Mouse (Mus musculus) neutrophil, adult 5-6 weeks (primary cell): ENCODE results near the gene Hemgn. TPM values are rescaled to one million over a fixed set of nuclear protein-coding genes. Genes with fewer than 3 reads are reported as not detected.
A peak's percentile ranks its signal among the peaks of the same experiment; 100 is the strongest.

Experiments used
- ATAC-seq: fragments of 151-379, 151-347 bp; 2 replicates; pipeline ENCODE4 v1.8.0; 2017; ENCODE audit warnings: mild to moderate bottlenecking, moderate TSS enrichment; ENCODE audit not compliant: insufficient number of reproducible peaks, poor library complexity, low FRiP score, severe bottlenecking; ENCODE audit errors: extremely low read depth
- total RNA-seq: library from RNA; stranded (forward); fragments of 200-1000 nt; gene quantifications from 2 replicates; pipeline ENCODE4 v1.2.3, GENCODE M21; 2017

The Hemgn gene
- total RNA-seq, result 0.47 and 0.74 TPM in 2 replicates

DNA sequence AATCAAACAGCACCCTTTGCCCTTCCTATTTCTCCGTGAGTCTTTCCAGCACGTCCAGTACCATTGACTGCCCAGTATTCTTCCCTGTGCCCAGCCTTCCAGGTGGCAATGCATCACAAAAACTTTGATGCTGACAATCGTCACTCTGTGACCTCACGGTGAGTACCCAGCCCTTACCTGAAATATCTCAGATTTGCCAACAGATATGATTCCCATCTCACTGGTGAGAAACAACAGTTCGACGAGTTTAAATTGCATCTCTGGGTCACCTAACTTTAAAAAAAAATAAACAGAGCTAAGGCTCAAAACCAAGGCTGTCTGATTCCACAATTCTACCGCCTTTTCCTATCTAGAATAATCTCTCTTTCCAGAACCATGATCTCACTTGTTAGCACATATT lies at the start of gene Hemgn:
Hemgn (minus strand) TSS at position 101 of the 400 bp plus-strand sequence.
- no peak for ATAC-seq

DNA sequence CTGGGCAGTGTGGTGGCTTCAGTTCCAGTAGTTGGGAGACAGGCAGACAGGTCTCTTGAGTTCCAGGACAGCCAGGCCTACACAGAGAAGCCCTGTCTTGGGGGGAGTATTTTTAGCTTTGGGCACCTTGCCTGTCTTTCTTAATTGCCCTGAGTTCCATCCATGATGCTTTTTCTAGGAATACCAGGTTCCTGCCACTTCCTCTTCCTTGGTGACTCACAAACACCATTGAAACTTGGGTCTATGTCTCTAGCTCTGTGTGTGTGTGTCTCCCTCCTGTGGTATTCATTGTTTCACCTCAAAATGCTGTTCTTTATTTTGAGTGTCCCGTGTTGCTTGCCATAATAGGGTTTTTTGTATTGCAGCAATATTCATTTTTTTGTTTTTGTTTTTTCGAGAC lies 45.1 kb upstream of the Hemgn start:
- no peak for ATAC-seq

DNA sequence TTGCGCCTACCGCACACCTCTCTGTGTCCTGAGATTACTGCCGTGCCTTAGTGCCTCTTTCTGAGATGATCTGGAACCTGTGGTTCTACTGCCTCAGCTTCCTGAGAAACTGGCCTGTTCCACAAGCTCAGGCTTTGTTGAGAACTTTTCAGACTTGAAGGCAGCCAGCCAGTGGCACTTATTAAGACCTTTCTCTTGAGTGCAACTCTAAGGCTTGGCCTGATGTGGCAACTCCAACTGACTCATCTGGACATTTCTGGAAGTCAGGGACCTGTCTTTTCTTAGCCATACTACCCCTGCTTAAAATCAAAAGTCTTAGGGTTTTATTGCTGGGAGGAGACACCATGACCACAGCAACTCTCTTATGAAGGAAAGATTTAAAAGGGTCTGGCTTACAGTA lies 43.9 kb upstream of the Hemgn start:
- no peak for ATAC-seq

GRCm38 (mm10) chr4:46456762-46457161 lies 43.5 kb upstream of the Hemgn start:
- peak; percentile 44; the same call in 1 of the 2 replicates for ATAC-seq

GRCm38 (mm10) chr4:46454097-46454864 lies 41.0 kb upstream of the Hemgn start:
- ATAC-seq, result no peak

DNA sequence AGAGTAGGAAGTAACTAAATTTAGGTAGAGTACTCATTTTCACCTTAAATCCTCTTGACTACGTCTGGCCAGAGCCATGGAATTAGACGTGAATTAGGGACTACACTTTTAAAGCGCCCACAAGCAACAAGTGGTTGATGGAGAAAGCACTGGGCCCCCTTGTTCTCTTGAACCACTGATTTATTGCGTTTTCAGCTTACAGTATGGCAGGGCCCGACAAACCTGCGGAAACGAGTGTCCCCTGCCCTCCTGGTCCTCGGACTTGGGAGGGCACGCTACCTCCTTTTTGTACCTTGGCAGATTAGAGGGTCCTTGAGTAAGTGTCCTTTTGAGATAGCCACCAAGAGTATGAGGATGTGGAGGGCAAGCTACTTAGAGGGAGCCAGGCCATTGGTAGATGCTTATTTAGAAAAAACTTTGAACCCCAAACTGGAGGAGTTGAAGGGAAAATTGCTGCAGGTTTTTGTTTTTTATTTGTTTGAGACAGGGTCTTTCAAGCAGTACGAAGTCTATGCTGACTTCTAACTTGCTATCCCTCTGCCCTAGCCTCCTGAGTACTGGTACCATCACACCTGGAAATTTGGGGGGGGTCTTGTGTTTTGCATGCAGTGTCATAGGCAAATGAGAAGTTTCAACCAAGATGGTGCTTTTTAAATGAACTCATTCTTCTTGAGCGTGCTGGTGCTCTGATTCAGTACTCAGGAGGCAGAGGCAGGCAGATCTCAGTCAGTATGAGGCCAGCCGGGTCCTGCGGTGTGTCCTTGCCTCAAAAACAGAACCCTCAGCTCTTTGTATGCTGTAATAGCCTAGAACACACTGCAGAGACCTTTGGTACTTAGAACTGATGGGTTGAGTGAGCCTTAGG lies 39.8 kb upstream of the Hemgn start:
- ATAC-seq, result no peak

- no peak for ATAC-seq
Measured at GRCm38 (mm10) chr4:46452481-46452850, 39.2 kb upstream of the Hemgn start.

DNA sequence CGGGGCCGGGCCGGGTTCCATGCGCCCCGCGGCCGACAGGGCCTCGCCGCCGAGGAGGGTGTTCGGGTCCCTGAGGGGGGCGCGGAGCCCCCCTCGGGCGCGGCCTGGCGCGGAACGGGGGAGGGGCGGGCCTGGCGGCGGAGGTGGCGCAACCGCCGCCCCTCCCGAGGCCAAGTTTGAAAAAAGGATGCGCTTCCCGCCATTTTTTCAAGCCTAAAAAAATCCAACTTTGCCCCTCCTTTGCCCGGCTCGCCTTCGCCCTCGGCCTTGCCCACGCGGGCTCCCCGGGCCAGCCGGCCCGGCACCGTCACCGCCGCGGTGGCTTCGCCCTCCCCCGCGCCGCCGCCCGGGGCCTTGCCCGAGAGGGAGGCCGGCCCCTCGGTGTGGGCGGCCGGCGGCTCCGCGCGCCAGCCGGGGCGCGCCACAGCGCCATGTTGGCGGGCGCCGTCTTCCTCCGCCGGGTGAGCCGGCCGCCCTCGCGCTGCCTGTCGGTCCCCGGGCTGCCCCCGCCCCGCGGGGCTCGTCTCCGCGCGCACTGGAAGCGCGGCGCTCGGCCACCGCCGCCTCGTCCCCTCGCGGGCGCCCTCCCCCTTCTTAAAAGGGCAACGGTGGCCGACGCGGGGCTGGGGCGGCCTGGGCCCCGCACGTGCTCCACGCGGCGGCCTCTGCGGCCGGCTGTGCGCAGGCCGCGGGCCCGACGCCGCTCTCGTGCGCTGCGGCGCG lies 38.6 kb upstream of the Hemgn start:
- no peak for ATAC-seq

DNA sequence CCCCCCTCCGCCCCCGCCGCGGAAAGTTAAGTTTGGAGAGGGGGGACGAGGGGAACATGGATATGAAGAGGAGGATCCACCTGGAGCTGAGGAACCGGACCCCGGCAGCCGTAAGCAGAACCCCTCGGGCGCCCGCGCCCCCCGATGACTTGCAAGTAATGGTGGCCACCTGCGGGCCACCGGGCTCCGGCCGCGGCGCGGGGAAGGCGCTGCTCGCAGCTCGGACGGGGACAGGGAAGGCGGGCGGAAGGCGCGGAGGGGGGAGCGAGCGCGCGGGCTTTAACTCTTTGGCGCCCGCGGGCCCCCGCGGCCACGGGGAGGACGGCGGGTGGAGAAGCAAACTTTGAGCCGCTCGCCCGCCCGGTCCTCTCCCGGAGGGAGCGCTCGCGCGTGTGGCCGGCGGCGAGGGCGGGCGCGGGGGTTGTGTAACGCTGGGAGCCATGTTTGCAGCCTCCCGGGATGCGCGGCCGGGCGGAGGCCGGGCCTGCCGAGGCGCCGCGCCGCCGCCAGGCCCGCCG lies 38.0 kb upstream of the Hemgn start:
- no peak for ATAC-seq

DNA sequence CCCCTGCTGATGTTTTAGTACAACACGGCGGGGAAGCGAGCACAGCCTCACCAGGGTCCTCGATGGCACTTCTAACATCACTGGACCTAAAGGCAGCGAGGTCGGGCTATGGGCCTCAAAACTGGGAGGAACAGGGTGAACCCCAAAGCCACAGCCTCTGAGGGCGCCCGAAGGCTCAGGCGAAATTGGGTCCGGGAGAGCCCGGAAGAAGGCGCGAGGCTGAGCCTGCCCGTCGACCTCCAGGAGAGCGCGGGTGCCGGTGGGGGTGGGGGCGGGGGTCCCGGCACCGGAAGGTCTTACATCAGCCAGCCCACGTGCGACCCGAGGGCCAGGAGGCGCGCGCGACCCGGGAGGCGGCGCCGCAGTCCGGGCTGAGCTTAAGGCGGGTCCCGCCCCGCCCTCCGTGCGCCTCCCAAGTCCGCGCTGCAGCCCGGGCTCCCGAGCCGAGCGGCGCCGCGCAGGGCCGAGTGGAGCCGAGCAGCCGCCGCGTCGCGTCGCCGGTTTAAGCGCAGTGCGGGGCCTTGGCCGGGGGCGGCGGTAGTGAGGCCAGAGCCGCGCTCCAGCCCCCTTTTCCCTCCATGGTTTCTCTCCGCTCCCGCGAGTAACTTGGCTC lies 37.3 kb upstream of the Hemgn start, which contains the start of gene Anp32b:
Anp32b (plus strand) TSS at position 384 of the 613 bp plus-strand sequence.
- ATAC-seq, result peak; percentile 77

DNA sequence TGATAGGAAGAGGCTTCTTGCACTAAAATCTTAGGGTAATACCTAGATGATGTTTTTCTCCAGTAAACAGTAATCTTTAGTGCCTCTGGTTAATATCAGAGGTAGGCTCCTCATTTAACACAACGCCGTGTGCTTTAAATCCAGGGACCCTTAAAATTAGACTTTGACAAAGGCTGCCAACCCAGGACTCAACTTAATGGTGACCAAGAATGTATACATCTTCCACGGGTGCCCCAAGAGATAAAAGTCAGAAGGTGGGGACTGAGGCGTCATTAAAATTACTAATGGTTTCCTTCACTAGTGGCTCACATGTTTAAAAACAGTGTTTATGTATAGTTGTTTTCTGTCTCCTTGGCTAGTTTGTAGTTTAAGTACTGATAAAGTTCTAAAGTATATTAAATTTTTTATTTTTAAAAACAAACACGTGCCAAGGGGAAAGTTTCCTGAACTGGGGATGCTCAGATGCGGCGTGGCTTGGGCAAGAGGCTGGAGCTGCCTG lies 36.8 kb upstream of the Hemgn start:
- no peak for ATAC-seq

GRCm38 (mm10) chr4:46448886-46449285 lies 35.6 kb upstream of the Hemgn start:
- ATAC-seq, result no peak

DNA sequence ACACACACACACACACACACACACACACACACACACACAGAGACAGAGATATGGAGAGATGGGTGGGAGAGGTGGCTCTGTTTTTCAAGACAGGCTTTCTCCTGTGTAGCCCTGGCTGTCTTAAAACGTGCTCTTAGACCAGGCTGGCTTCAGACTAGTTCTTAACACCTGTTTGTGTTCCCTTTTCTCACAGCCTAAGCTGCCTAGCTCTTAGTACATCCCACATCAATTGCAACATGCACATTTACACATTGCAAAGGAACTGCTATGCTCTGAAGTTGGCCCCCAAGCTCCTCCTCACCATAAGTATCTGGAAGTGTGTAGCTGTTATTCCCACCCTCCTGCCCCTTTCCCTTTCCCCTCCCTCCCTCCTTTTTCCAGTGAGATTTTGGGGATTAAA lies 34.2 kb upstream of the Hemgn start:
- ATAC-seq, result no peak

DNA sequence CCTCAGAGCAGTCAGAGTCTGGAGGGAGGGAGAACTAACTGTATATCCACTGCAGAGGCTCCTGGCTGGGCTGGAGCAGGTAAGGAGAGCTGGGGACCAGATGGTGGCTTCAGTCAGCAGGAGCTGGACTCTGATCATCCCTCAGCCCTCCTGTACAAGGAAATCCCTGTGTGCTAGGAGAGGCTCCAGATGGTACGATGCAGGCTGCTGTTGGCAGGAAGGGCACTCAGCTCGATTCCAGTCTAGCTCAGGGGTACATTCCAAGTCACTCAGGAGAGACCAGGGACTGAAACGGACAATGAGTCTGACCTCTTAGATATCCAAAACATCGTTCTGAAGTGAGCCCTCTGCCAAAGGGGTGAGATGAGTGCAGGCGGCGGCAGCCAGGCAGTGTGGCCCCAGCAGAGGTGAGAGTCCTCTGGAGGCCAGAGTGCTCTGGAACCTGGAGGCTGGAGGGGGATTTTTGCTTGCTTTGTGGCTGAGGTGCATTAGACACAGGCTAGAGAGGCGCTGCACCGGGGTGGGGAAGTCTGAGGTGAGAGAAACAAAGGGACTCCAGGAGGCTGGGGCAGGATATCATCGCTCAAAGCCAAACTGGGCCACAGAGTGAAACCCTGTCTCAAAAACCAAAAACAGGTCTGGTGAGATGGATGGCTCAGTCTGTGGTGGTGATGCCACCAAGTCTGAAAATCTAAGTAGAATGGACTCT lies 32.1 kb upstream of the Hemgn start:
- no peak for ATAC-seq

DNA sequence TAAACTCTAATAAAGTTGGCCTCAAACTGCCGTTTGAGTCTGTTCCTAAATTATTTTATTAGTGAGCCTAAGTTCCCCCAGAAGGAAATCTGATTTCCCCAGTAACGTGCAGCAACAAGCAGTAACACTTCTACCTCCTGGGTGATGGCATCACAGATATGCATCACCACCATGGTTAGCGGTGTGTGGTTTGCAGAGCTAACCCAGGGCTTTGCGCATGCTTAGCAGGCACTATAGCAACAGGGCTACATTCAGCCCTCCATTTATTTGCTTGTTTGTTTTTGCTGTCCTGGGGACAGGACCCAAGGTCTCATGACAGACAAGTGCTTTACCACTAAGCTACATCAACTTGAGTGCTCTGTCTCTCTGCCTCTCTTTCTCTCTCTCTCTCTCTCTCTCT lies 29.2 kb upstream of the Hemgn start:
- ATAC-seq, result peak; percentile 44; the same call in 1 of the 2 replicates

DNA sequence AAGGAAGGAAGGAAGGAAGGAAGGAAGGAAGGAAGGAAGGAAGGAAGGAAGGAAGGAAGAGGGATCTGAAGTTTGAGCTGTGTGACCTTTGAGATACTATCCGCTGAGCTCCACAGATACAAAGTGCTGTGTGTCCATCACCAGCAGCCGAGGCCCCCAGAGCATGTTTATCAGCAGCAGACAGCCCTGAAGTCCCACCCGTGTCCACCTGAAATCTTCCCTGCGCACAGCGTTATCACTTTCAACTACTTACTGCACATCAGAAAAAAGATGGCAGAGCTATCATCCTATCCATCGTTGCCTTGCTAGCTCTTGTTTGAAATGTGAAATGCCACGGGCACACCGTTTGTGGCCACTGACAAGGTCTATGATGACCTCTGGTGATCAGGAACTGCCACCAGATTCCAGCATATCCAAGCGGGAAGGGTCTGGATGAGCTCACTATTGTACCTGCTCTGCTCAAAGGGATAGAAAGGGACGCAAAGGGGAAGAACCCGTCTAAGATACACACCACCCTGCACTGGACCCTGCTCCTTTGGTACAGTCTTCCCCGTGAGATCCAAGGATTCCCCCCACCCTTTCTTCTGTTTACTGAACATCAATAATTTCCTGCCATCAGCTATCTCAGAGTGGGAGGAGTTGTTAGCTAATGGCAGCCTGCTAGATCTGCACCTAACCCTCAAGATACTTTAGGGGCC lies 19.2 kb upstream of the Hemgn start:
- no peak for ATAC-seq

GRCm38 (mm10) chr4:46428903-46429499 lies 15.7 kb upstream of the Hemgn start:
- ATAC-seq, result no peak
